Mouse (Mus musculus): ENCODE results near the gene Cpne7.

- TF ChIP-seq CTCF (IDR thresholded peaks at IDR 0.05; ENCODE audit: low read depth, low read length) (no peak), POLR2A (IDR thresholded peaks at IDR 0.05; ENCODE audit: insufficient read depth, low read length) (no peak), EP300 (IDR thresholded peaks at IDR 0.05; ENCODE audit: insufficient read depth, low read depth, low read length) (no peak)
Observed at GRCm38 (mm10) chr8:123181391-123181790, 64.2 kb downstream of the Cpne7 start.

Data from ES-Bruce4 (cell line).